9 mouse cellular contexts compared by ENCODE assay signal in the genomic region with DNA sequence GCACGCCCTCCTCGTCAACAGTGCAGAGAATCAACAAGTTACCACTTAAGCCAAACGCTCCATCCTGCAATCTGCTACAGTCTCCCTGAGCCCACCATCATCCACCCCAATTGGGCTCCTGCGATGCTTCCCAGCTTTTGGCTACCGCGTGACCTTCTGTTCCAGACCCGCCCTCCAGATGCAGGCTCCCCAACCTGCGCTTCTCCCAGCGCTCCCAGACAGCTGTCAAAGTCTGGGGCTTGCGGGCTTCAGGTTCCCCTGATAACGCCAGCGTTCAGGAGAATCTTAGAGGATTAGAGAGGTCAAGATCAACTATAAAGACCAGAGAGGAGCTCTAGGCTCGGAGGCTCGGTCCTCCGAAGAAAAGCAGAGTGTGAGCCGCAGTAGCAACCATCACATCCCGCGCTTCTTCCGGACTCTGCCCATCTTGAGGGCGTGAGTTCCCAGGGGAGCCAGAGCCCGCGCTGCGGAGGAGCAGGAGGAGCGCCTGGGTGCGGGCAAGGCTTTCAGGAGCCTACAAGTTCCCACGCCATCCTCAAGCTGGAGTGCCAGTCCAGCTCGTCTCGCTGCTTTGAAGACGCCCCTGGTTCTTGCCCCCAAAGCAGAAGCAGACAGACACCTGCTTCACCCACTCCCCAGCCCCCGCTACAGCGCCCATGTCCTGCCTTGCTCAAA. TPM values are rescaled to one million over a fixed set of nuclear protein-coding genes. Genes with fewer than 3 reads are reported as not detected.
DNase-seq lines count a peak whose midpoint lies in the region; ATAC-seq and TF ChIP-seq lines count a peak whose summit lies in the region.
"Had no signal": no experiment of that assay in that cellular context is flagged by ENCODE, and none has a peak within 500 bp of the region (broad histone marks: within the 10 kb centered on the region; RNA-seq: fewer than 3 reads in every experiment).

No protein-coding gene starts in this region.

- no peak for TF ChIP-seq CTCF in midbrain, postnatal 0 days (IDR thresholded peaks at IDR 0.05)

- no peaks in the 10 kb centered on the region for H3K36me3 ChIP-seq in embryonic facial prominence, embryonic 14.5 days (ENCODE audit: control insufficient read depth, insufficient read depth, low read length)
- no peaks in the 10 kb centered on the region for H3K36me3 ChIP-seq in intestine, embryonic 16.5 days (ENCODE audit: control insufficient read depth, insufficient read depth, low read length)
- no peaks in the 10 kb centered on the region for H3K36me3 ChIP-seq in midbrain, postnatal 0 days (ENCODE audit: insufficient read depth, low read length)

- no peaks in the 10 kb centered on the region for H3K4me1 ChIP-seq in embryonic facial prominence, embryonic 14.5 days (ENCODE audit: control insufficient read depth, insufficient read depth, low read length)
- peaks cover 13% of the 10 kb centered on the region for H3K4me1 ChIP-seq in intestine, embryonic 16.5 days (ENCODE audit: control insufficient read depth, insufficient read depth, low read length)
- H3K4me1 ChIP-seq in midbrain, postnatal 0 days (ENCODE audit: insufficient read depth, low read length): no peaks in the 10 kb centered on the region

- DNase-seq in heart, adult 11 months: peak; percentile 64
- no peak for DNase-seq in heart, adult 18-20 months
- peak; percentile 8 for DNase-seq in Muller cell, postnatal 12 days (ENCODE audit: inconsistent ontology term)
- DNase-seq in embryonic facial prominence, embryonic 14.5 days (ENCODE audit: low spot score): peak; percentile 17
- no peak for DNase-seq in midbrain, postnatal 0 days (ENCODE audit: low spot score)
- DNase-seq in layer of hippocampus, postnatal 25 days (ENCODE audit: extremely low spot score in 1 of 2, low spot score in 1 of 2): no peak

- no peaks in the 10 kb centered on the region for H3K9me3 ChIP-seq in embryonic facial prominence, embryonic 14.5 days (ENCODE audit: control insufficient read depth, low read length)
- no peaks in the 10 kb centered on the region for H3K9me3 ChIP-seq in intestine, embryonic 16.5 days (ENCODE audit: control insufficient read depth, low read length)
- no peaks in the 10 kb centered on the region for H3K9me3 ChIP-seq in midbrain, postnatal 0 days (ENCODE audit: low read length)

- H3K27ac ChIP-seq in embryonic facial prominence, embryonic 14.5 days (replicated peaks; ENCODE audit: low read depth, low read length): no peak overlapping the region
- H3K27ac ChIP-seq in intestine, embryonic 16.5 days (ENCODE audit: low read length): no peak overlapping the region
- H3K27ac ChIP-seq in midbrain, postnatal 0 days (ENCODE audit: low read depth, low read length): no peak overlapping the region

- H3K4me3 ChIP-seq in embryonic facial prominence, embryonic 14.5 days (ENCODE audit: low read depth, low read length): peak overlapping the region; percentile 67
- H3K4me3 ChIP-seq in intestine, embryonic 16.5 days (ENCODE audit: low read length): peak overlapping the region; percentile 65
- peak overlapping the region; percentile 77 for H3K4me3 ChIP-seq in midbrain, postnatal 0 days (ENCODE audit: low read depth, low read length)

- peak overlapping the region; percentile 69 for H3K9ac ChIP-seq in embryonic facial prominence, embryonic 14.5 days (ENCODE audit: low read depth, low read length)
- peak overlapping the region; percentile 64; the same call in 1 of the 2 replicates for H3K9ac ChIP-seq in intestine, embryonic 16.5 days (ENCODE audit: low read depth, low read length)
- H3K9ac ChIP-seq in midbrain, postnatal 0 days (replicated peaks; ENCODE audit: low read length, poor library complexity, severe bottlenecking): peak overlapping the region; percentile 64

- WGBS in embryonic facial prominence, embryonic 14.5 days: 2% methylated on average over 25 of the region's 31 CpGs
- WGBS in intestine, embryonic 16.5 days: 3% methylated on average over 31 of the region's 31 CpGs
- 2% methylated on average over 31 of the region's 31 CpGs for WGBS in midbrain, postnatal 0 days

- H3K27me3 ChIP-seq in embryonic facial prominence, embryonic 14.5 days (replicated peaks; ENCODE audit: control insufficient read depth, insufficient read depth, low read length): peaks cover 40% of the 10 kb centered on the region
- H3K27me3 ChIP-seq in intestine, embryonic 16.5 days (replicated peaks; ENCODE audit: control insufficient read depth, insufficient read depth, low read length): peaks cover 27% of the 10 kb centered on the region
- 0 out of 2 replicates have a peak, but pooled peaks cover 3% of the 10 kb centered on the region for H3K27me3 ChIP-seq in midbrain, postnatal 0 days (ENCODE audit: insufficient read depth, low read length)
- H3K27me3 ChIP-seq: CH12.LX had no signal

- no peak for ATAC-seq in embryonic facial prominence, embryonic 14.5 days (ENCODE audit: low read depth)
- no peak for ATAC-seq in intestine, embryonic 16.5 days
- ATAC-seq in midbrain, postnatal 0 days (ENCODE audit: low FRiP score): no peak
- ATAC-seq in erythroid progenitor cell, adult 5-6 weeks (replicated peaks; ENCODE audit: low FRiP score, poor library complexity, severe bottlenecking): no peak

- H3K4me2 ChIP-seq in embryonic facial prominence, embryonic 14.5 days (ENCODE audit: low read depth, low read length): peak overlapping the region; percentile 93
- peak overlapping the region; percentile 98 for H3K4me2 ChIP-seq in intestine, embryonic 16.5 days (ENCODE audit: low read depth, low read length)
- H3K4me2 ChIP-seq in midbrain, postnatal 0 days (ENCODE audit: low read depth, low read length, poor library complexity, severe bottlenecking): peak overlapping the region; percentile 93

RNA-seq across cellular contexts. Expression of a gene that starts 0.9 kb away (rescaled TPM):
- under 1 TPM; 0.42 to 0.75 TPM for total RNA-seq in heart, adult 18-20 months (2021)
- 3.8 and 4.6 TPM in 2 replicates for polyA plus RNA-seq in embryonic facial prominence, embryonic 14.5 days (2014; fragmentation: Nextera tagmentation; extraction: Ambion mirVana)
- polyA plus RNA-seq in intestine, embryonic 16.5 days (2015; fragmentation: Nextera tagmentation; extraction: Ambion mirVana): 0.31 and 0.38 TPM in 2 replicates
- 45.7 and 52.0 TPM in 2 replicates for total RNA-seq in midbrain, postnatal 0 days (2014; rRNA removed)
- polyA plus RNA-seq in midbrain, postnatal 0 days (2015; fragmentation: Nextera tagmentation; extraction: Ambion mirVana): 9.2 and 9.8 TPM in 2 replicates
- total RNA-seq in layer of hippocampus, postnatal 25 days (2021): 100 to 1,000 TPM; 138 to 161 TPM
- total RNA-seq in erythroid progenitor cell, adult 5-6 weeks (2015; ENCODE audit: low replicate concordance): not detected in 2 replicates
- total RNA-seq in erythroid progenitor cell, adult 5-6 weeks (2017; ENCODE audit: low replicate concordance): not detected in 2 replicates
- total RNA-seq: CH12.LX had no signal

Comparison
In these comparisons a context has a peak if more than half of its experiments do, and no peak if none do; other contexts are left out.
1. DNase-seq: peak in heart, adult 11 months (single experiment), Muller cell, postnatal 12 days (single experiment) and embryonic facial prominence, embryonic 14.5 days (single experiment); none in heart, adult 18-20 months (0 of 2), midbrain, postnatal 0 days (single experiment) and layer of hippocampus, postnatal 25 days (0 of 2).
2. RNA of a gene that starts 0.9 kb away (total RNA-seq): 138 to 161 TPM in layer of hippocampus, postnatal 25 days and 45.7 to 52.0 TPM in midbrain, postnatal 0 days; 0.42 to 0.75 TPM in heart, adult 18-20 months and not detected in erythroid progenitor cell, adult 5-6 weeks; every median in the first group is over 10 times any median in the second.
3. Peak in every context shown above with its lines, with median percentiles within 50 percentile points of each other: H3K4me2 ChIP-seq, H3K4me3 ChIP-seq and H3K9ac ChIP-seq.